Mouse (Mus musculus) embryonic facial prominence, embryonic 14.5 days (tissue): ENCODE data around the gene Ndufs3. TPM values are rescaled to one million over a fixed set of nuclear protein-coding genes. Genes with fewer than 3 reads are reported as not detected.

ENCODE experiments used
- polyA plus RNA-seq: library from polyadenylated mRNA; unstranded; fragments of >200 nt; fragmentation: Nextera tagmentation; extraction: Ambion mirVana; gene quantifications from 2 replicates; pipeline ENCODE4 v1.2.1, GENCODE M21; 2014

Gene Ndufs3
- polyA plus RNA-seq, 1 experiment from 2014 or later, result 203 TPM

Other genes with a start within 250 kb of the Ndufs3 start
- gene Nup160, start 227.6 kb downstream of the Ndufs3 start, polyA plus RNA-seq, result 41.1 and 45.6 TPM in 2 replicates
- 60.9 and 71.9 TPM in 2 replicates for gene Fnbp4, start 159.5 kb downstream of the Ndufs3 start, polyA plus RNA-seq
- gene Agbl2, start 122.1 kb downstream of the Ndufs3 start, polyA plus RNA-seq, result 1.7 and 2.8 TPM in 2 replicates
- 207 and 210 TPM in 2 replicates for gene Mtch2, start 57.7 kb downstream of the Ndufs3 start, polyA plus RNA-seq
- 19.9 and 22.8 TPM in 2 replicates for gene C1qtnf4, start 19.0 kb downstream of the Ndufs3 start, polyA plus RNA-seq
- gene Kbtbd4, start 87 bp downstream of the Ndufs3 start, polyA plus RNA-seq, result 25.8 and 31.0 TPM in 2 replicates
- gene Celf1, start 35.6 kb upstream of the Ndufs3 start, polyA plus RNA-seq, result 48.5 and 53.8 TPM in 2 replicates
- gene Rapsn, start 130.8 kb upstream of the Ndufs3 start, polyA plus RNA-seq, result 35.4 and 40.5 TPM in 2 replicates
- 309 and 320 TPM in 2 replicates for gene Psmc3, start 149.2 kb upstream of the Ndufs3 start, polyA plus RNA-seq
- gene Slc39a13, start 165.6 kb upstream of the Ndufs3 start, polyA plus RNA-seq, result 62.1 and 64.8 TPM in 2 replicates
- gene Spi1, start 177.6 kb upstream of the Ndufs3 start, polyA plus RNA-seq, result 10.2 and 10.6 TPM in 2 replicates
- gene Mybpc3, start 213.3 kb upstream of the Ndufs3 start, polyA plus RNA-seq, result 0.30 and 0.79 TPM in 2 replicates